21 mouse cellular contexts compared by ENCODE assay signal in genomic region chr13:97923009-97923408, GRCm38 (mm10).
A peak's percentile ranks its signal among the peaks of the same experiment; 100 is the strongest.
DNase-seq lines count a peak whose midpoint lies in the region; TF ChIP-seq lines count a peak whose summit lies in the region.
"Had no signal": no experiment of that assay in that cellular context is flagged by ENCODE, and none has a peak within 500 bp of the region (broad histone marks: within the 10 kb centered on the region; RNA-seq: fewer than 3 reads in every experiment).

No protein-coding gene starts in this region.

- DNase-seq in adrenal gland, postnatal 14 days: peak; percentile 45
- no peak for DNase-seq in adrenal gland, postnatal 25 days
- DNase-seq in layer of hippocampus, adult 18-20 months (ENCODE audit: low spot score in 2 of 2): peak; percentile 71 to 86
- DNase-seq in layer of hippocampus, adult 9-10 months (ENCODE audit: low spot score): no peak
- peak; percentile 81 for DNase-seq in brain, adult 2 months (ENCODE audit: low read depth, low spot score)
- peak; percentile 87 for DNase-seq in layer of hippocampus, adult 9-11 months
- no peak for DNase-seq in thymus, adult 2 months
- no peak for DNase-seq in thymus, postnatal 10 days (ENCODE audit: low spot score in 2 of 2)
- DNase-seq: cerebellum, adult 8-10 months; heart, postnatal 10 days; kidney, adult 9 months; kidney, postnatal 14 days; thymus, adult 18-20 months had no signal

- H3K27ac ChIP-seq in thymus, adult 2 months (ENCODE audit: control insufficient read depth, insufficient read depth, low read length): no peak overlapping the region
- H3K27ac ChIP-seq: embryonic facial prominence, embryonic 12.5 days; hindbrain, embryonic 10.5 days; intestine, embryonic 15.5 days; limb, embryonic 10.5 days; macrophage; midbrain, embryonic 15.5 days; stomach, embryonic 15.5 days had no signal

- TF ChIP-seq CTCF in thymus, adult 2 months (IDR thresholded peaks at IDR 0.05; ENCODE audit: borderline replicate concordance, control insufficient read depth, extremely low read depth, insufficient read depth, low read length, poor library complexity): no peak

- H3K4me3 ChIP-seq in thymus, adult 2 months (ENCODE audit: control insufficient read depth, insufficient read depth, low read length): no peak overlapping the region
- H3K4me3 ChIP-seq: embryonic facial prominence, embryonic 12.5 days; hindbrain, embryonic 10.5 days; intestine, embryonic 15.5 days; limb, embryonic 10.5 days; midbrain, embryonic 15.5 days; myocyte; stomach, embryonic 15.5 days had no signal

- H3K27me3 ChIP-seq in thymus, adult 2 months (ENCODE audit: control insufficient read depth, insufficient read depth, low read length): no peaks in the 10 kb centered on the region
- H3K27me3 ChIP-seq: embryonic facial prominence, embryonic 12.5 days; intestine, embryonic 15.5 days; midbrain, embryonic 15.5 days; stomach, embryonic 15.5 days had no signal

- H3K36me3 ChIP-seq in thymus, adult 2 months (ENCODE audit: control insufficient read depth, insufficient read depth, low read length): no peaks in the 10 kb centered on the region
- H3K36me3 ChIP-seq: embryonic facial prominence, embryonic 12.5 days; hindbrain, embryonic 10.5 days; intestine, embryonic 15.5 days; limb, embryonic 10.5 days; midbrain, embryonic 15.5 days; stomach, embryonic 15.5 days had no signal

- WGBS in thymus, adult 2 months: 80% methylated on average over 5 of the region's 5 CpGs

- no peaks in the 10 kb centered on the region for H3K4me1 ChIP-seq in thymus, adult 2 months (replicated peaks; ENCODE audit: control insufficient read depth, insufficient read depth, low read length)

- no peak for TF ChIP-seq POLR2A in thymus, adult 2 months (IDR thresholded peaks at IDR 0.05; ENCODE audit: control insufficient read depth, extremely low read depth, insufficient read depth, low read length, poor library complexity)

Comparison
In these comparisons a context has a peak if more than half of its experiments do, and no peak if none do; other contexts are left out.
1. DNase-seq: peak in adrenal gland, postnatal 14 days (single experiment), layer of hippocampus, adult 18-20 months (2 of 2), brain, adult 2 months (single experiment) and layer of hippocampus, adult 9-11 months (single experiment); none in adrenal gland, postnatal 25 days (single experiment), layer of hippocampus, adult 9-10 months (single experiment), thymus, adult 2 months (single experiment) and thymus, postnatal 10 days (0 of 2).